Mouse (Mus musculus): ENCODE measurements around the gene Vps37b. TPM values are rescaled to one million over a fixed set of nuclear protein-coding genes. Genes with fewer than 3 reads are reported as not detected.

The Vps37b gene
- polyA plus RNA-seq, 1 experiment from 2014 or later, result 106 TPM

DNA sequence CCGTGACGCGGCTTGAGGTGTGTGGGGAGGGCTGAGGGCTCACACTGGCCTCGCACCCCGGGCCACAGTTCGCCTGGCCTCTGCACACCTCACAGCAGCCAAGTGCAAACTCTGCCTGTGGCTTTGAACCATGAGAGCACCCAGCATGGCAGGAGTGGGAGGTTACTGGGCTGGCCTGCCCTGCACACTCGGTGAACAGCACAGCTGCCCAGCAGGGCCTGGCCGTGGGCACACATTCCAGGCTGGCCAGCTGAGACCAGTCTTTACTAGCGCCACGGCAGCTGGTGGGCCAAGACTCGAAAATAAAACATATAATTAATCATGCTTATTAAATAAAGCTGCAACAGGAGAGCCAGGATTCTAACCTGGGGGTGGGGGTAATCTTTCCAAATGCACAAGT is 26.5 kb downstream of the Vps37b start:
- Histone ChIP-seq H3K4me2 (replicated peaks) (no peak overlapping the region), H3K9me3 (no peaks in the 10 kb centered on the region), H3K4me1 (peaks cover 29% of the 10 kb centered on the region), H3K36me3 (peaks cover 72% of the 10 kb centered on the region), H3K27ac (replicated peaks) (peak overlapping the region; percentile 53), H3K9ac (replicated peaks) (no peak overlapping the region), H3K27me3 (no peaks in the 10 kb centered on the region), H3K4me3 (no peak overlapping the region)
- no peak for ATAC-seq (replicated peaks)
- WGBS, result 83% methylated on average over 11 of the region's 11 CpGs

DNA sequence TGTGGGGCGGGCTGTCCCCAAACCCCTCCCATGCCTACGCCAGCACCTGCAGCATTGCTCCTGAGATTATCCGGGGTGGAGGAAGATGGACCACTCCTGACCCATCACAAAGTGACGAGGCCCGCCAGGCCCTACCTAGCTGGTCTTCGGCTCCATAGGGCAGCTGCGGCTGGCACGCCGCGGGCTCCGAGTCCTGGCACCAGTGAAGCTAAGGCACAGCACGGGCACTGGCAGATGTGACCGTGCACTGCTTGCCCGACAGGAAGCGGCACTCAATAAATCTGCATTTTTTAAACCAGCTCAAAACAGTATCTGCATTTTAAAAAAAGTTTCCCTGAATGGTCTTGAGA is 26.9 kb downstream of the Vps37b start:
- H3K27me3 ChIP-seq, result no peaks in the 10 kb centered on the region
- ATAC-seq (replicated peaks), result no peak
- peaks cover 68% of the 10 kb centered on the region for H3K36me3 ChIP-seq
- peak overlapping the region; percentile 53 for H3K27ac ChIP-seq (replicated peaks)
- peaks cover 25% of the 10 kb centered on the region for H3K4me1 ChIP-seq
- no peak overlapping the region for H3K9ac ChIP-seq (replicated peaks)
- no peak overlapping the region for H3K4me2 ChIP-seq (replicated peaks)
- WGBS, result 79% methylated on average over 15 of the region's 15 CpGs
- no peaks in the 10 kb centered on the region for H3K9me3 ChIP-seq
- no peak overlapping the region for H3K4me3 ChIP-seq

DNA sequence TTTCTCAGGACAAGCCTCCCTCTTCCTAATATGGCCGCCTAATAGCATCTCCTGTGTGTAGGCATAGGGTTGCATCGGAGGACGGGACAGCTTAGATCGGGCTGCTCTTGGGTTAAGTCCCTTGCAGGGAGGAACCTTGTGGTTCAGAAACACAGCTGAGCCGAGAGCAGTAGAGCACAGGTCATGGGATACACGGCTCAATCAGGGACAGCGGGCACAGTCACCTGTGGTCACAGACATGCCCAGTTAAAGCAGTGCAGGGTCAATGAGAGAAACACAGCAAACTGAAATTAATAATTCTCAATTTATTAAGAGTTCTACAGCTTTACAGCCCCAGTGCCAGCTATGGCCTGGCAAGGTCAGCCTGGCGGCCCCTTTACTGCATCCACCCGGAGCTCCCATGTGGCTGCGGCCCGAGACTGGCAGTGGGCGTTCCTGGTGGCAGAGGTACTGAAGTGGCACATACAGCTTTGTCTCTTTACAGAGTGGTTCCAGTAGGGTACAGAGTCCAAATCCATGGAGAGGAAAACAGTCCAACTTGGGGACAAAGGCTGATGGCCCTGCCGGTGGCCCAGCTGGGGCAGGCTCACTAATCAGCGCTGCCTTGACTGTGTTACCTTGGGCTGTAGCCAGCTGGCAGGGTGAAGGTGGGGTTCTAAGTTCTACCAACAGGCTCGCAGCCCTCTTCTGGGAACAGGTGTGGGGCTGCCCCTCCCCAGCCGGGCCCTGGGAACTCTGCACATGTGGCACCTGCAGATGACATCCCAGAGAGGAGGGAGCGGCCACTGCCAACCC is 27.5 kb downstream of the Vps37b start:
- Histone ChIP-seq H3K9ac (replicated peaks) (no peak overlapping the region), H3K9me3 (no peaks in the 10 kb centered on the region), H3K36me3 (peaks cover 64% of the 10 kb centered on the region), H3K27ac (replicated peaks) (peak overlapping the region; percentile 53), H3K4me1 (peaks cover 25% of the 10 kb centered on the region), H3K4me2 (replicated peaks) (no peak overlapping the region), H3K4me3 (no peak overlapping the region), H3K27me3 (no peaks in the 10 kb centered on the region)
- WGBS, result 79% methylated on average over 17 of the region's 17 CpGs
- 0 out of 2 replicates have a peak, but pooled peaks have one; percentile 15 for ATAC-seq (replicated peaks)

DNA sequence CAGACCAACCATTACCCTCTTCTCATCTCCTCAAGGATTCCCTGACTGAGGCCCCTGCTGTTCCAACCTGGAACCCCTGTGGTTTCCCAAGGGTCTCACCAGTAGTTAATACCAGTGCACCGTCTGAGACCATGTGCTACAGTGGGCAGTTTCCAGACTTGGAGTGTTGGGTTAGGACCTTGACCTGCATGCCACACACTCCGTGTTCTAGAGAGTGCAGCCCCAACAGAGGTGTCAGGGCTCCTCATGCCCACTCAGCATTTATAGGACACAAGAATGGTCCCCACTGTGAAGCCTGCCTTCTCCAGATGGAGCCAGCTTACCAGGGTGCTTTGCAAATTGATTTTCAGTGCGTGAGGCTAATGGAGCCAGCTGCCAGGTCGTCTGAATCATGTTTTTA is 28.7 kb downstream of the Vps37b start:
- Histone ChIP-seq H3K4me3 (no peak overlapping the region), H3K4me1 (peaks cover 25% of the 10 kb centered on the region), H3K27me3 (no peaks in the 10 kb centered on the region), H3K27ac (replicated peaks) (peak overlapping the region; percentile 48; the same call in 1 of the 2 replicates), H3K36me3 (peaks cover 54% of the 10 kb centered on the region), H3K9ac (replicated peaks) (no peak overlapping the region), H3K9me3 (no peaks in the 10 kb centered on the region), H3K4me2 (replicated peaks) (no peak overlapping the region)
- WGBS, result 62% methylated on average over 4 of the region's 4 CpGs
- no peak for ATAC-seq (replicated peaks)

DNA sequence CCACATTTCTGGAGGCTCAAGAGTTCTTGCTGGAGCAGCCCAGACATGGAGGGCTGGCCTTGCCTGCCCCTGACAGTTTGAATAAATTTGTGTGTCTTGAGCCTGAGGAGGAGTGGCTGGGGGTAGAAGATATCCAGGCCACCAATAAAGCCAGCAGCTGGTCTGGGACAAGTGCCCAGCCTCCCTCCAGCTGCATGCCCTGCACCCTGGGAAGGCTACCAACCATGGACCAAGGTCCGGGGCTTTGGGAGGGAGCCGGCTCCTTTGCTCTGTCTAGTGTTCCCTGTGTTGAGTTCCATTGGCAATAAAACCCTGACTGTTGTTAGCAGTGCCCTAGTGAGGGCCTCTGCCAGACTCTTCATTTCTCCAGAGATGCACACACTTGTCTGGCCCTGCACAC is 29.2 kb downstream of the Vps37b start:
- H3K36me3 ChIP-seq, result peaks cover 49% of the 10 kb centered on the region
- no peak overlapping the region for H3K4me2 ChIP-seq (replicated peaks)
- no peaks in the 10 kb centered on the region for H3K9me3 ChIP-seq
- H3K27ac ChIP-seq (replicated peaks), result peak overlapping the region; percentile 48; the same call in 1 of the 2 replicates
- no peaks in the 10 kb centered on the region for H3K27me3 ChIP-seq
- no peak overlapping the region for H3K9ac ChIP-seq (replicated peaks)
- H3K4me1 ChIP-seq, result peaks cover 26% of the 10 kb centered on the region
- no peak for ATAC-seq (replicated peaks)
- whole genome bisulfite sequencing, result 80% methylated on average over 2 of the region's 2 CpGs
- H3K4me3 ChIP-seq, result no peak overlapping the region

DNA sequence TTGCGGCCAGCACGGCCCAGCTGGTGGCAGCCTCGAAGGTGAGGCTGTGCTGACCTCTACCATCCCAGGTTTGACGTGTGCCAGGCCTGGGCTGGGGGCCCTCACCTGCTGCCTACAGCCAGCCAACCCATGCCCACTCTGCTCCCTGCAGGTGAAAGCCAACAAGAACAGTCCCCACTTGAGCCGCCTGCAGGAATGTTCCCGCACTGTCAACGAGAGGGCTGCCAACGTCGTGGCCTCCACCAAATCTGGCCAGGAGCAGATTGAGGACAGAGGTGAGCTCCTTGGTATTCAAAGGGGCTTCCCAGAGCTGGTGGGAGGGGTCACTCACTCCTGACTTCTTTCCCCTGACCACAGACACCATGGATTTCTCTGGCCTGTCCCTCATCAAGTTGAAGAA is 30.8 kb downstream of the Vps37b start:
- H3K4me2 ChIP-seq (replicated peaks), result no peak overlapping the region
- H3K36me3 ChIP-seq, result peaks cover 35% of the 10 kb centered on the region
- WGBS, result 64% methylated on average over 9 of the region's 9 CpGs
- ATAC-seq (replicated peaks), result 0 out of 2 replicates have a peak, but pooled peaks have one; percentile 2
- H3K9me3 ChIP-seq, result no peaks in the 10 kb centered on the region
- no peak overlapping the region for H3K4me3 ChIP-seq
- H3K27me3 ChIP-seq, result no peaks in the 10 kb centered on the region
- no peak overlapping the region for H3K9ac ChIP-seq (replicated peaks)
- peak overlapping the region; percentile 24; the same call in 1 of the 2 replicates for H3K27ac ChIP-seq (replicated peaks)
- peaks cover 34% of the 10 kb centered on the region for H3K4me1 ChIP-seq

DNA sequence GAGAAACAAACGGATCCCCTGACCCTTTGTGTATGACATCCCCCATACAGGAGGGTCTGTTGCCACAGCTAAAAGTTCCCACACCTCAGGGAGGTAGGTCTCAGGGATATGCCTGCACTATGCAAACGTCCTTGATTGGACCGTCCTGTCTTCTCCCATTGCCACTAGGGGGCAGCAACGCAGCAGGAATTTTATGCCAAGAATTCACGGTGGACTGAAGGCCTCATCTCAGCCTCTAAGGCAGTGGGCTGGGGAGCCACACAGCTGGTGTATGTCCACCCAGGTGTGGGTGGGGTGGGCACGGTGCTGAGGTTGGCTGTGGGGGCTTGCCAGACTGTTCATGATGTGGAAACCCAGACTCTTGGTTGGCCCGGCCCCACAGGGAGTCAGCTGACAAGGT is 31.2 kb downstream of the Vps37b start:
- 0 out of 2 replicates have a peak overlapping the region, but pooled peaks have one; percentile 24 for H3K27ac ChIP-seq (replicated peaks)
- no peak overlapping the region for H3K4me3 ChIP-seq
- no peaks in the 10 kb centered on the region for H3K27me3 ChIP-seq
- no peak overlapping the region for H3K4me2 ChIP-seq (replicated peaks)
- H3K9me3 ChIP-seq, result no peaks in the 10 kb centered on the region
- peaks cover 31% of the 10 kb centered on the region for H3K36me3 ChIP-seq
- WGBS, result 13% methylated on average over 7 of the region's 7 CpGs
- no peak overlapping the region for H3K9ac ChIP-seq (replicated peaks)
- peaks cover 34% of the 10 kb centered on the region for H3K4me1 ChIP-seq
- ATAC-seq (replicated peaks), result peak; percentile 53

DNA sequence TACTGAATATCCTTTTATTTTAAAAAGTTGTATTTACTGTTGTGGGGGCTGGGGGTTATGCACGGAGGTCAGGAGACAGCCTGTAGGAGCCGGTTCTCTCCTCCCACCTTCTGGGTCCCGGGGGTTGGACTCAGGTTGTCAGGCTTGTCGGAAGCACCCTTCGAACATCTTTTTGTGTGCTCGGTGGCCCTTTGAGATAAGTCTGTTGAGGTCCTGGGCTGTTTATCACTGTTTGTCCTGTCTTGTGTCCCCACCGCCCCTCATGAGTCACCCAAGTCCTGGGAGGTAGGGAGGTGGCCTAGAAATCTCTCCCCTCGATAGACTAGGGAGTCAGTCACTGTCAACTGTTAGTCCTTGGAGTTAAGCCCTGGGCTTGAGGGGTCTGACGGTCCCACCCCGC is 33.7 kb downstream of the Vps37b start:
- 88% methylated on average over 10 of the region's 10 CpGs for WGBS

DNA sequence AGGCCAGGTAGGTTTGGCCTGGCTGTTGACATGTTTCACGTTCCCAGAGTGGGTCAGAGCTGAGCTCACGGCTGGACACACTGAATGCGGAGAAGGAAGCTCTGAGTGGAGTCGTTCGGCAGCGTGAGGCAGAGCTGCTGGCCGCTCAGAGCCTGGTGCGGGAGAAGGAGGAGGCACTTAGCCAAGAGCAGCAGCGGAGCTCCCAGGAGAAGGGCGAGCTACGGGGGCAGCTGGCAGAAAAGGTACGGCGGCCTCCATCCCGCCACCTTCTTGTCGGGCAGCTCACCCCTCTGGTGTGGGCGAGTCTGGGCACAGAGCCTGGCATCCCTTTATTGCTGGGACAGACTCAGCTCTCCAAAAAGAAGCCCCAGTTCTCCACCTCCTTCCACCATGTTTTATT is 34.3 kb downstream of the Vps37b start:
- Histone ChIP-seq H3K9ac (replicated peaks) (no peak overlapping the region), H3K4me1 (peaks cover 32% of the 10 kb centered on the region), H3K36me3 (0 out of 2 replicates have a peak, but pooled peaks cover 4% of the 10 kb centered on the region), H3K27ac (replicated peaks) (peak overlapping the region; percentile 60), H3K9me3 (no peaks in the 10 kb centered on the region), H3K27me3 (no peaks in the 10 kb centered on the region), H3K4me3 (no peak overlapping the region), H3K4me2 (replicated peaks) (no peak overlapping the region)
- 47% methylated on average over 16 of the region's 16 CpGs for WGBS
- no peak for ATAC-seq (replicated peaks)

More for the DNA sequence above, 33.7 kb downstream of the Vps37b start:
- no peak overlapping the region for H3K4me3 ChIP-seq
- no peaks in the 10 kb centered on the region for H3K9me3 ChIP-seq
- peaks cover 34% of the 10 kb centered on the region for H3K4me1 ChIP-seq
- H3K36me3 ChIP-seq, result peaks cover 7% of the 10 kb centered on the region
- H3K4me2 ChIP-seq (replicated peaks), result no peak overlapping the region
- H3K27ac ChIP-seq (replicated peaks), result peak overlapping the region; percentile 60; the same call in 1 of the 2 replicates
- H3K9ac ChIP-seq (replicated peaks), result no peak overlapping the region
- no peaks in the 10 kb centered on the region for H3K27me3 ChIP-seq
- no peak for ATAC-seq (replicated peaks)

DNA sequence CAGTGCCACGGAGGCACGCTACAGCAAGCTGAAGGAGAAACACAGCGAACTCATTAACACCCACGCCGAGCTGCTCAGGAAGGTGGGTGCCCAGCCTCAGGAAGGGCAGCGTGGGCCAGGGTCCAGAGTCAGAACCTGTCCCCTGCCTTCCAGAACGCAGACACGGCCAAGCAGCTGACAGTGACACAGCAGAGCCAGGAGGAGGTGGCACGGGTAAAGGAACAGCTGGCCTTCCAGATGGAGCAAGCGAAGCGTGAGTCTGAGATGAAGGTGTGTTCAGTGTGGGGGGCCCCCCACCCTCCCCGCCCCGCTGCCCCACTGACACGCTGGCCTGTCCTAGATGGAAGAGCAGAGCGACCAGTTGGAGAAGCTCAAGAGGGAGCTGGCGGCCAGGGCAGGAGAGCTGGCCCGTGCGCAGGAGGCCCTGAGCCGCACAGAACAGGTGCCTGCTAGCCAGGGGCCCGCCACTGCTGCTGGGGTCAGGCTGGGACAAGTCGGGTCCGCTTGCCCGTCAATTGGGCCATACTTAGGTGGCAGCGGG is 34.8 kb downstream of the Vps37b start:
- Histone ChIP-seq H3K27ac (replicated peaks) (peak overlapping the region; percentile 60), H3K36me3 (0 out of 2 replicates have a peak, but pooled peaks cover 4% of the 10 kb centered on the region), H3K9me3 (no peaks in the 10 kb centered on the region), H3K4me2 (replicated peaks) (no peak overlapping the region), H3K9ac (replicated peaks) (no peak overlapping the region), H3K4me1 (peaks cover 32% of the 10 kb centered on the region), H3K4me3 (no peak overlapping the region), H3K27me3 (no peaks in the 10 kb centered on the region)
- no peak for ATAC-seq (replicated peaks)
- WGBS, result 70% methylated on average over 24 of the region's 24 CpGs

DNA sequence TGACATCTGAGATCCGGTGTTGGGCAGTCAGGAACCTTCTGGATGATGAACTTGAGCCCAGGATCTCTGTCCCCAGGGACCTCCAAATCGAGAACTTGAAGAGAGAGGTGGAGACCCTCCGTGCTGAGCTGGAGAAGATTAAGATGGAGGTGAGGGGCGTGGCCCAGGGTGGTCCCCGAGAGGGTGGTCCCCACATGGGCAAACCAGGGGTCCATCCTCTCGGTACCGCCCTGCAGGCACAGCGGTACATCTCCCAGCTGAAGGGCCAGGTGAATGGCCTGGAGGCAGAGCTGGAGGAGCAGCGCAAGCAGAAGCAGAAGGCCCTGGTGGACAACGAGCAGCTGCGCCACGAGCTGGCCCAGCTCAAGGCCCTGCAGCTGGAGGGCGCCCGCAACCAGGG is 35.4 kb downstream of the Vps37b start:
- H3K27ac ChIP-seq (replicated peaks), result peak overlapping the region; percentile 60

DNA sequence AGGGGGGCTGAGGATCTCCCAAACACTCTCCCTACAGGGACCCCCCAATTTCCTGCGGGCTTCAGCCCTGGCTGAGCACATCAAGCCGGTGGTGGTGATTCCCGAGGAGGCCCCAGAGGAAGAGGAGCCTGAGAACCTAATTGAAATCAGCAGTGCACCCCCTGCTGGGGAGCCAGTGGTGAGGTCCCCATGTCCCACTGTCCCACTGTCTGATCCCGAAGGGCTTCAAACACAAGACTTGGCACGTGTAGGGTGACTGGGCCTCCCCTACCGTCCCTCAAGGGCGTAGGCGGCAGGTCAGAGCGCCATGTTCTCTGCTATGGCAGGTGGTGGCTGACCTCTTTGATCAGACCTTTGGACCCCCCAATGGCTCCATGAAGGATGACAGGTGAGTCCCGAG is 35.9 kb downstream of the Vps37b start:
- Histone ChIP-seq H3K36me3 (no peaks in the 10 kb centered on the region), H3K9me3 (no peaks in the 10 kb centered on the region), H3K4me3 (no peak overlapping the region), H3K27me3 (no peaks in the 10 kb centered on the region), H3K27ac (replicated peaks) (no peak overlapping the region), H3K4me1 (peaks cover 31% of the 10 kb centered on the region), H3K4me2 (replicated peaks) (no peak overlapping the region), H3K9ac (replicated peaks) (no peak overlapping the region)
- ATAC-seq (replicated peaks), result no peak
- 87% methylated on average over 10 of the region's 10 CpGs for WGBS

More for the DNA sequence above, 35.4 kb downstream of the Vps37b start:
- no peak for ATAC-seq (replicated peaks)
- 92% methylated on average over 14 of the region's 14 CpGs for WGBS
- H3K9ac ChIP-seq (replicated peaks), result no peak overlapping the region
- H3K4me2 ChIP-seq (replicated peaks), result no peak overlapping the region
- no peaks in the 10 kb centered on the region for H3K9me3 ChIP-seq
- no peaks in the 10 kb centered on the region for H3K27me3 ChIP-seq
- 0 out of 2 replicates have a peak, but pooled peaks cover 4% of the 10 kb centered on the region for H3K36me3 ChIP-seq
- H3K4me1 ChIP-seq, result peaks cover 33% of the 10 kb centered on the region
- no peak overlapping the region for H3K4me3 ChIP-seq
